Mouse (Mus musculus) ES-E14 (cell line): Measurements from ENCODE around the gene Prtg. TPM values are rescaled to one million over a fixed set of nuclear protein-coding genes. Genes with fewer than 3 reads are reported as not detected.
A peak's percentile ranks its signal among the peaks of the same experiment; 100 is the strongest.

ENCODE experiments used
- DNase-seq: peaks from one replicate; pipeline ENCODE4 v3.0.0-alpha.2; 2013; ENCODE audit warnings: low read depth, low spot score
- H3K27ac ChIP-seq: 2 replicates; pipeline ENCODE4 v1.5.1; 2012; ENCODE audit warnings: low read depth, mild to moderate bottlenecking, low read length, moderate library complexity, mixed read lengths; ENCODE audit not compliant: poor library complexity, insufficient read depth, severe bottlenecking
- H3K36me3 ChIP-seq: 2 replicates; pipeline ENCODE4 v1.6.1; 2012; ENCODE audit warnings: mild to moderate bottlenecking, low read length, moderate library complexity, mixed read lengths; ENCODE audit not compliant: control insufficient read depth, poor library complexity, insufficient read depth, severe bottlenecking
- H3K4me1 ChIP-seq, 2 experiments: fragments of 150-350 bp in 1 of 2; sonication (generic) in 1 of 2; 2 replicates each; pipeline ENCODE4 v1.6.1; 2012; ENCODE audit warnings: low read length in 2 of 2, mild to moderate bottlenecking in 1 of 2, mixed read lengths in 1 of 2; ENCODE audit not compliant: control insufficient read depth in 2 of 2, insufficient read depth in 2 of 2, poor library complexity in 1 of 2
- H3K4me3 ChIP-seq, 2 experiments: fragments of 150-350 bp in 1 of 2; sonication (generic) in 1 of 2; 2 replicates each; pipeline ENCODE4 v1.5.1; 2012; ENCODE audit warnings: low read length in 2 of 2, low read depth in 1 of 2, mild to moderate bottlenecking in 1 of 2, mixed read lengths in 1 of 2; ENCODE audit not compliant: insufficient read depth in 1 of 2, poor library complexity in 1 of 2, severe bottlenecking in 1 of 2
- H3K9ac ChIP-seq: 2 replicates; pipeline ENCODE4 v1.6.1; 2012; ENCODE audit warnings: low read depth, mild to moderate bottlenecking, low read length, mixed read lengths; ENCODE audit not compliant: poor library complexity, insufficient read depth, severe bottlenecking
- H3K9me3 ChIP-seq: fragments of 150-350 bp; sonication (generic); 2 replicates; pipeline ENCODE4 v1.6.1; 2012; ENCODE audit warnings: low read depth, mild to moderate bottlenecking, low read length; ENCODE audit not compliant: control insufficient read depth, insufficient read depth
- CHD2 ChIP-seq: IDR thresholded peaks from 2 replicates; pipeline ENCODE4 v1.6.1; 2014; ENCODE audit warnings: mild to moderate bottlenecking, low read depth, low read length, inconsistent platforms
- HCFC1 ChIP-seq: IDR thresholded peaks from 2 replicates; pipeline ENCODE4 v1.6.1; 2012; ENCODE audit warnings: low read length, inconsistent platforms, borderline replicate concordance; ENCODE audit not compliant: insufficient read depth
- MAFK ChIP-seq: IDR thresholded peaks from 2 replicates; pipeline ENCODE4 v1.6.1; 2014; ENCODE audit warnings: mild to moderate bottlenecking, low read depth, low read length, inconsistent platforms; ENCODE audit not compliant: insufficient read depth
- ZC3H11A ChIP-seq: IDR thresholded peaks from 2 replicates; pipeline ENCODE4 v1.6.1; 2012; ENCODE audit warnings: low read depth, mild to moderate bottlenecking, inconsistent platforms, low read length, borderline replicate concordance
- ZNF384 ChIP-seq: IDR thresholded peaks from 2 replicates; pipeline ENCODE4 v1.6.1; 2012; ENCODE audit warnings: low read depth, low read length, inconsistent platforms
- in situ Hi-C, 2 experiments: fragments of 600-800 bp; cut with MboI; formaldehyde crosslinking; loops; one replicate each; pipeline ENCODE4 v1.15.1; 2025; ENCODE audit warnings: low sequenced_read_pairs in 2 of 2, inconsistent platforms in 1 of 2; ENCODE audit not compliant: unreplicated experiment in 2 of 2
- total RNA-seq: library from RNA; depleted of rRNA; stranded (reverse); fragments of 300-350 nt; gene quantifications from 2 replicates; pipeline ENCODE4 v1.2.3, GENCODE M21; 2012

Gene Prtg
- total RNA-seq, 1 experiment = 28.8 TPM

DNA sequence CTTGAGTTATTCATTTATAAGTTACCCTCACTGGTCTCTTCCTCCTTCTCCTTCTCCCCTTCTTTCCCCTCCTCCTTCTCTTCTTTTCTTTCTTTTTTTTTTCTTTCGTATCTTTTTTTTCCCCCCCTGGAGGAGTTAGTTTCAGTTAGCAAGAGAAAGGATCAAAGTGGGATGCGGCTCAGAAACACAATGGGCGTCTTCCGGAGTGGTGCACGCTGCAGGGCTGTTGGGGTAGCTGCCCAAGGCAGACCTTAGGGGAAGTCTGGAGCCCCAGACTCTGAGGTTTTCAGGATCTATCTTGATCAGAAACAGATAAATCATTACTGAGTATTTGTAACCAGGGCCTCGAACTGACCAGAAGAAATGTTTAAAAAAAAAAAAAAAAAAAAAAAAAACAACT, 1.5 kb downstream of the Prtg start:
- TF ChIP-seq ZNF384 (peak; percentile 63), ZC3H11A (no peak), MAFK (no peak)
- Histone ChIP-seq H3K9ac (no peak overlapping the region), H3K9me3 (no peaks in the 10 kb centered on the region), H3K4me1 (peaks cover 8 to 10% of the 10 kb centered on the region in 2 experiments), H3K27ac (no peak overlapping the region; the same call in 1 of the 2 replicates), H3K4me3 (peak overlapping the region; percentile 78 to 86; a peak in 3 of 4 replicates), H3K36me3 (no peaks in the 10 kb centered on the region)
- DNase-seq = no peak
- in situ Hi-C loops = no loop called here

DNA sequence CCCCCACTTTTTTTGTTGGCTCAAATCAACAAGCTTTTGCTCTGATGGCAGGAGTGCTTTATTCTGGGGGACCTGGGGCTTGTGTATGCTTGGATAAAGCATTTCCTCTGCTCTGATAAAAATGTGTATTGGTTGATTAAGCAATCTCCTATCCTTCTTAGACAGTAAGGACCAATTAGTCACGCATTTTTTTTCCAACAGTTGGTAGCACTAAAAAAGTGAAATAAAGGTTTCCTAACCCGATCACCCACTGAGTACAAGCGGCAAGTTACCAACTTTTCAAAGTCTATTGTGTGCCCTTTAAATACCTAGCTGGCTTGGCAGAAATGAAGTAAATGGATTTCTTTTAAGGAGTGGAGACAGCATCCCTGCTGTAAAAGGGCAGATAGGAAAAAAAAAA, 1.9 kb downstream of the Prtg start:
- no peak for DNase-seq
- in situ Hi-C loops = no loop called here
- H3K9me3 ChIP-seq = no peaks in the 10 kb centered on the region
- H3K27ac ChIP-seq = no peak overlapping the region; the same call in 1 of the 2 replicates
- no peak overlapping the region for H3K9ac ChIP-seq
- no peak for TF ChIP-seq MAFK
- TF ChIP-seq ZC3H11A = no peak
- no peak for TF ChIP-seq ZNF384
- TF ChIP-seq HCFC1 = no peak
- no peak for TF ChIP-seq CHD2
- no peaks in the 10 kb centered on the region for H3K36me3 ChIP-seq
- H3K4me3 ChIP-seq = no peak overlapping the region; a peak in 1 of 4 replicates
- peaks cover 9 to 10% of the 10 kb centered on the region in 2 experiments for H3K4me1 ChIP-seq

DNA sequence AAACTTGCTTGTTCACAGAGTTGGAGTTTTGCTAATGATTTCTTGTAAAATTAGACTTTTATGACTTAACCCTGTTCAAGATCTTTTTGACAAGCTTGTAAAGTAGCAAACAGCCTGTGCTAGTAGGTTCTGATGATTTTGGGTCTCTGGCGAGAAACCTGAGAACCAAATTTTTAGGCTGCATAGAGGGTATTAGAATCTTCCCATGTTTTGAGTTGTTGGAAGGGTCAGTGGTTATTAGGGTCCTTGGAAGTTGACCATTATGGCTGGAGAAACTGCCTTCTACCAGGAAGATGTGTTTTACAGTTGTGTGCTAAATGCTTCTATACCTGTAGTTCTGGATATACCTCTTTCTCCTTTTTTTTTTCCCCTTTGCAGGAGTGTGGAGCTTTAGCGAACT, 2.4 kb downstream of the Prtg start:
- peaks cover 9 to 10% of the 10 kb centered on the region in 2 experiments for H3K4me1 ChIP-seq
- H3K4me3 ChIP-seq = no peak overlapping the region
- H3K27ac ChIP-seq = no peak overlapping the region; the same call in 1 of the 2 replicates
- TF ChIP-seq CHD2 (no peak), ZC3H11A (no peak), ZNF384 (no peak), HCFC1 (no peak), MAFK (no peak)
- no peak overlapping the region for H3K9ac ChIP-seq
- no peaks in the 10 kb centered on the region for H3K9me3 ChIP-seq
- no peaks in the 10 kb centered on the region for H3K36me3 ChIP-seq
- in situ Hi-C loops = no loop called here
- no peak for DNase-seq

DNA sequence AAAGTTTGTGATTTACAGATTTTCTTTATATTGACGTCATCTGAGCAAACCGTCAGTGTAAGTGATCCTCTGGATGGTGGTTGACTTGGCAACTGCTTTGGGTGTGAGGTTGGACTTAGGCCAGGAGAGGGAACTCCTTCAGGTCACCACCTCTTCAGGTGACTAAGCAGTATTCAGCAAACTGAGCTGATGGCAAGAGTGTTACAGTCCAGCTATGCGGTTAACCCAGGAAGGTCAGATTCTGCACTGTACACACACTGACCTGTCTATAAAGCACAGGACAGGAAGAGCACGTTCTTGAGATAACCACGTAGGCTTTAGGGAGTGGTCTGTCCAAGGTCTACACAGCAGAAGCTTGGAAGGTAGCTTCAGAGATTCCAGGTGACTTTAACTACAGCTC, 3.9 kb downstream of the Prtg start:
- Histone ChIP-seq H3K9ac (no peak overlapping the region), H3K36me3 (no peaks in the 10 kb centered on the region), H3K4me1 (peaks cover 9 to 10% of the 10 kb centered on the region in 2 experiments), H3K27ac (peak overlapping the region; percentile 7; the same call in 1 of the 2 replicates), H3K4me3 (no peak overlapping the region), H3K9me3 (no peaks in the 10 kb centered on the region)
- TF ChIP-seq CHD2 (no peak), HCFC1 (no peak), ZNF384 (no peak), MAFK (0 out of 2 replicates have a peak, but pooled peaks have one; percentile 52), ZC3H11A (no peak)
- DNase-seq = no peak
- in situ Hi-C loops = no loop called here

DNA sequence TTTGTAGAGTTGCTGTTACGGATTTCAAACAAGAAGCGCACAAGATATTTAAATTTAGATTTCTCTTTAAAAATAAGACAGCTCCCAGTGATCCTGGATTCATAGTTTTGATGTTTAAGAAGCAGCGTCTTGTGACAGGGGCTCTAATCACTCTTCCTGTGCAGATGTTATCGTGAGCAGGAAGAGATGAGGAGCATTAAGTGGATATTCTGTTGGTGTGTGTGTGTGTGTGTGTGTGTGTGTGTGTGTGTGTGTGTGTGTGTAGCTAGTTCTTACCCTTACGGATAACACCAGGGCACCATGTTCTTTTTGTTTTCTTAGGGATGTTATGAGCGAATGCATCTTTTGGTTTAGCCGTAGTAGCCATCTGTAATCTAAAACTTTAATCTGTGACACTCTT, 5.4 kb downstream of the Prtg start:
- Histone ChIP-seq H3K9ac (no peak overlapping the region), H3K9me3 (no peaks in the 10 kb centered on the region), H3K27ac (peak overlapping the region; percentile 51; the same call in 1 of the 2 replicates), H3K36me3 (no peaks in the 10 kb centered on the region), H3K4me1 (peaks cover 7 to 10% of the 10 kb centered on the region in 2 experiments), H3K4me3 (0 out of 4 replicates have a peak overlapping the region, but pooled peaks of 1 of the 2 experiments have one; percentile 3)
- TF ChIP-seq HCFC1 (no peak), MAFK (no peak), ZC3H11A (no peak), ZNF384 (no peak), CHD2 (no peak)
- DNase-seq = no peak
- in situ Hi-C loops = no loop called here
